Mouse (Mus musculus) B cell, adult (primary cell): ENCODE data around the gene Fbln5. TPM values are rescaled to one million over a fixed set of nuclear protein-coding genes. Genes with fewer than 3 reads are reported as not detected.

Experiments used
- total RNA-seq: library from RNA; stranded (reverse); gene quantifications from 4 replicates; pipeline ENCODE4 v1.2.4, GENCODE M21; 2023; ENCODE audit not compliant: inconsistent age

Gene Fbln5
- total RNA-seq: not detected in 4 replicates

GRCm38 (mm10) chr12:101818608-101819370 lies at the start of gene Fbln5:
Gene Fbln5, minus strand, starts transcription at chr12:101819055.

GRCm38 (mm10) chr12:101718054-101718754 lies 100.7 kb downstream of the Fbln5 start, which contains the start of gene Tc2n:
Gene Tc2n, minus strand, starts transcription at chr12:101718523.

Other genes with a start within 250 kb of the Fbln5 start
- not detected in 4 replicates for gene Tc2n, start 100.5 kb downstream of the Fbln5 start, total RNA-seq
- 60.6 to 69.3 TPM (median 64.1 TPM) in 4 replicates for gene Trip11, start 94.2 kb upstream of the Fbln5 start, total RNA-seq
- 20.7 to 27.9 TPM (median 26.8 TPM) in 4 replicates for gene Atxn3, start 139.2 kb upstream of the Fbln5 start, total RNA-seq
- 35.3 to 38.2 TPM (median 36.3 TPM) in 4 replicates for gene Cpsf2, start 156.9 kb upstream of the Fbln5 start, total RNA-seq